Mouse (Mus musculus): Measurements from ENCODE around the gene Ppp1r16b.

Ppp1r16b gene

GRCm38 (mm10) chr2:158668433-158669010 lies 3.3 kb downstream of the Ppp1r16b start:
- DNase-seq: no peak

GRCm38 (mm10) chr2:158669199-158670195 lies 4.3 kb downstream of the Ppp1r16b start:
- DNase-seq: no peak

GRCm38 (mm10) chr2:158670571-158670970 lies 5.4 kb downstream of the Ppp1r16b start:
- peak; percentile 71 to 92 for DNase-seq

- DNase-seq: peak; percentile 87 to 88
These were observed 7.6 kb downstream of the Ppp1r16b start for GRCm38 (mm10) chr2:158672829-158673228.

- no peak for DNase-seq
These were observed 8.3 kb downstream of the Ppp1r16b start for GRCm38 (mm10) chr2:158673493-158673892.

GRCm38 (mm10) chr2:158674131-158674530 lies 8.9 kb downstream of the Ppp1r16b start:
- DNase-seq: no peak

GRCm38 (mm10) chr2:158674759-158675158 lies 9.6 kb downstream of the Ppp1r16b start:
- no peak for DNase-seq

GRCm38 (mm10) chr2:158675161-158675560 lies 10.0 kb downstream of the Ppp1r16b start:
- no peak for DNase-seq

GRCm38 (mm10) chr2:158675907-158676533 lies 10.8 kb downstream of the Ppp1r16b start:
- DNase-seq: no peak

- no peak for DNase-seq
These were observed 12.7 kb downstream of the Ppp1r16b start for GRCm38 (mm10) chr2:158677946-158678345.

- DNase-seq: no peak
These were observed 13.9 kb downstream of the Ppp1r16b start for GRCm38 (mm10) chr2:158679091-158679490.

- DNase-seq: no peak
These were observed 15.2 kb downstream of the Ppp1r16b start for GRCm38 (mm10) chr2:158680357-158680889.

- no peak for DNase-seq
These were observed 16.5 kb downstream of the Ppp1r16b start for GRCm38 (mm10) chr2:158681714-158682113.

- no peak for DNase-seq
These were observed 17.3 kb downstream of the Ppp1r16b start for GRCm38 (mm10) chr2:158682344-158683037.

- no peak for DNase-seq
These were observed 17.8 kb downstream of the Ppp1r16b start for GRCm38 (mm10) chr2:158683038-158683413.

- no peak for DNase-seq
These were observed 19.1 kb downstream of the Ppp1r16b start for GRCm38 (mm10) chr2:158684247-158684843.

- peak in 1 of 2 experiments; percentile 54 for DNase-seq
These were observed 19.7 kb downstream of the Ppp1r16b start for GRCm38 (mm10) chr2:158684910-158685309.

GRCm38 (mm10) chr2:158686394-158686793 lies 21.2 kb downstream of the Ppp1r16b start:
- DNase-seq: no peak

GRCm38 (mm10) chr2:158687804-158688241 lies 22.6 kb downstream of the Ppp1r16b start:
- DNase-seq: peak; percentile 79 to 89

GRCm38 (mm10) chr2:158689060-158689459 lies 23.9 kb downstream of the Ppp1r16b start:
- DNase-seq: no peak

- no peak for DNase-seq
These were observed 24.4 kb downstream of the Ppp1r16b start for GRCm38 (mm10) chr2:158689640-158690039.

GRCm38 (mm10) chr2:158690116-158690515 lies 24.9 kb downstream of the Ppp1r16b start:
- no peak for DNase-seq
